Mouse (Mus musculus) neural tube, embryonic 11.5 days (tissue): ENCODE data around the gene Fndc3b. TPM values are rescaled to one million over a fixed set of nuclear protein-coding genes. Genes with fewer than 3 reads are reported as not detected.
"Not testable (repeated sequence)": the region's sequence is repeated elsewhere in the genome, so short reads cannot be mapped to it uniquely, and the experiment has no call there.

ENCODE experiments used
- ATAC-seq: fragments of 200-750 bp; cut with Nextera tagmentation; 2 replicates; pipeline ENCODE4 v1.8.0; 2017; ENCODE audit warnings: moderate number of reproducible peaks, mild to moderate bottlenecking, moderate TSS enrichment, moderate library complexity; ENCODE audit not compliant: insufficient read depth, low FRiP score, low TSS enrichment
- DNase-seq: peaks from one replicate; pipeline ENCODE4 v3.0.0-alpha.2; 2015; ENCODE audit warnings: low spot score
- H3K27ac ChIP-seq: fragments of 300-500 bp; sonication (generic); 2 replicates; pipeline ENCODE4 v1.5.1; 2014; ENCODE audit warnings: low read depth, mild to moderate bottlenecking, low read length
- H3K27me3 ChIP-seq: fragments of 300-500 bp; sonication (generic); 2 replicates; pipeline ENCODE4 v1.6.1; 2014; ENCODE audit warnings: mild to moderate bottlenecking, low read length, mixed read lengths; ENCODE audit not compliant: control insufficient read depth, insufficient read depth
- H3K36me3 ChIP-seq: fragments of 300-500 bp; sonication (generic); 2 replicates; pipeline ENCODE4 v1.6.1; 2014; ENCODE audit warnings: mild to moderate bottlenecking, low read length, moderate library complexity, mixed read lengths; ENCODE audit not compliant: control insufficient read depth, insufficient read depth
- H3K4me1 ChIP-seq: fragments of 300-500 bp; sonication (generic); 2 replicates; pipeline ENCODE4 v1.6.1; 2014; ENCODE audit warnings: low read length, mixed read lengths; ENCODE audit not compliant: control insufficient read depth, insufficient read depth
- H3K4me2 ChIP-seq: fragments of 300-500 bp; sonication (generic); 2 replicates; pipeline ENCODE4 v1.6.1; 2014; ENCODE audit warnings: low read depth, mild to moderate bottlenecking, moderate library complexity
- H3K4me3 ChIP-seq: fragments of 300-500 bp; sonication (generic); 2 replicates; pipeline ENCODE4 v1.5.1; 2014; ENCODE audit warnings: low read depth, low read length
- H3K9ac ChIP-seq: fragments of 300-500 bp; sonication (generic); 2 replicates; pipeline ENCODE4 v1.6.1; 2014; ENCODE audit warnings: mild to moderate bottlenecking, low read length
- H3K9me3 ChIP-seq: fragments of 300-500 bp; sonication (generic); 2 replicates; pipeline ENCODE4 v1.6.1; 2016; ENCODE audit warnings: low read length; ENCODE audit not compliant: control insufficient read depth
- WGBS: fragments of 180-500 bp; shearing (Covaris S2); extraction: QIAGEN DNeasy Blood & Tissue Kit; methylation state at CpG from one replicate; pipeline ENCODE4 v1.1.7; 2014; 5-methylcytosine and 5-hydroxymethylcytosine counted together
- polyA plus RNA-seq: library from polyadenylated mRNA; unstranded; fragments of >200 nt; fragmentation: Nextera tagmentation; extraction: Ambion mirVana; gene quantifications from 2 replicates; pipeline ENCODE4 v1.2.1, GENCODE M21; 2014

Gene Fndc3b
- polyA plus RNA-seq, 1 experiment from 2014 or later: 12.9 TPM

DNA sequence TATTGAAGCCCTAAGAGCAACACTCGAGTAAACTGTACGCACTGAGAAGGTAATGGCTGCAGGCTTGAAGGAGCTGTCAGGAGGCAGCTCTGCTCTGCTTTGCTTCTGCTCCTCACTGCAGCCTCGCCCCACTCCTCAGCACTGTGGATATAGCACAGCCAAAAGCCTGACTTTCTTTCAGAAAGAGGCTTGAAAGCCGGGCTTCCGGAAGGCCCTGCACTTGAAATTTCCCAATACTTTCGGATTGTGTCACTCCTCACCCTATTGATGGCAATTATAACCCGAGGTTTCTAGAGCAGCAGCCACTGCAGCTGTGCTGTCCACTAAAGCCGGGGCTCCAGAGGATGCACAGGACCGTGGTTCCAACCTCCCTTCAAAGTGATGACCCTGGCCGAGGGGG, 227.3 kb downstream of the Fndc3b start:
- Histone ChIP-seq H3K9ac (no peak overlapping the region), H3K9me3 (no peaks in the 10 kb centered on the region), H3K4me3 (no peak overlapping the region), H3K27ac (no peak overlapping the region), H3K36me3 (no peaks in the 10 kb centered on the region), H3K27me3 (no peaks in the 10 kb centered on the region), H3K4me2 (no peak overlapping the region), H3K4me1 (no peaks in the 10 kb centered on the region)
- DNase-seq (no peak), ATAC-seq (no peak)
- WGBS: 91% methylated on average over 10 of the region's 10 CpGs

DNA sequence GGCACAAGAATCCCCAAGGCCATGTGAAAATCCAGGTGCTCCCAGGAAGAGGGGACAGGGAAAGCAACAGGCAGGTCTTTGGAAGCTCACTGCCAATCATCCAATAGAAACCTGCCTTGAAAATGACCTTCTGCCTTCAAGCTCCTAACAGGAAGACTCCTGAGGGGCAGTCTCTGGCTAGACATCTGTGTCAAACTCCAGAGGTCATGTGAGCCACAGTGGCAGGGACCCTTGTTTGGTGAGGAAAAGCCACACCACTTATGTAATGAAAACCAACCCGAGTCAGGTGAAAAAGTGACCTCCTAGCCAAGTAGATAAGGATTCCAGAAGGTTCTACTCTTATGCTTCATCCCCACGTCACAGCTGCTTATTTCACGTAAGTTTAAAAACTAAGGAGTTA, 227.8 kb downstream of the Fndc3b start:
- Histone ChIP-seq H3K27ac (no peak overlapping the region), H3K4me2 (no peak overlapping the region), H3K9ac (no peak overlapping the region), H3K27me3 (no peaks in the 10 kb centered on the region), H3K9me3 (no peaks in the 10 kb centered on the region), H3K4me1 (no peaks in the 10 kb centered on the region), H3K36me3 (no peaks in the 10 kb centered on the region), H3K4me3 (no peak overlapping the region)
- ATAC-seq (no peak), DNase-seq (no peak)
- 89% methylated on average over 3 of the region's 3 CpGs for WGBS

DNA sequence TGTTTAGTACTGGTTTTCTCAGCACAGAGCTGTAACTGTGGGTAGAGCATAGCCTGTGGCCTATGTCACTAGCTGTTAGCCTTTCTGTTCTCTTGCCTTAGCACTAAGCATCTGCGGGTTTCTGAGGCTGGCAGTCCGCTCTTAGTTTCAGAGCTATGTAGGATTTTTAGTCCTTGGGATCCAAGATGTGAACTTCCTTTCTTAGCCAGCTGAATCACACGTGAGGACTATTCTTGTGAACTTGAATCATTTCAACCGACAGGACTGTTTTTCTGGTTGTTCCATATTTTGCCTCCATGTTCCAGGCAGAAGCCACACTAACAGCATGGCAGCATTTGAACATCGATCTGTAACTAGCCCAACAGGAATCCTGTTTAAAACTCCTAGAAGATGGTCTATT, 229.4 kb downstream of the Fndc3b start:
- WGBS: 95% methylated on average over 5 of the region's 5 CpGs
- Histone ChIP-seq H3K27ac (no peak overlapping the region), H3K9ac (no peak overlapping the region), H3K36me3 (no peaks in the 10 kb centered on the region), H3K27me3 (no peaks in the 10 kb centered on the region), H3K9me3 (no peaks in the 10 kb centered on the region), H3K4me2 (no peak overlapping the region), H3K4me3 (no peak overlapping the region), H3K4me1 (no peaks in the 10 kb centered on the region)
- no peak for DNase-seq
- ATAC-seq: no peak

DNA sequence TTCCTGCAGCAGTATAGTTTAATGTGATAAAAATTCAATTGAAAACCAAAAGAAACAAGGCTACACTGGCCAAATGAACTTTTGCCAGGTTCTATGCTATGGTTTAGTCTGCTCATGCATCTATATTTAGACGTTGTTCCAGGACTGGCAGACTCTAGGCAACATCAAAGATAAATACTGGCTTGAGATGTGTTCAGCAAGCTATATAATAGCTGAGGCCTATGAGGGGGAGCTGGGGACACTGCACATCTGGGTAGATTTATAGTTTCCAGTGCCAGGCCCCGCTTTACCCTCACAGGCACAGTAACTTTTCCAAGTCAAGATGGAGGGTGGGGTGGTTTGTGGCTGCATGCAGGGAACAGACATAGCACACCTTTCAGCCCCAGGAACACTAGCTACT, 231.7 kb downstream of the Fndc3b start:
- H3K4me3 ChIP-seq: no peak overlapping the region
- H3K4me1 ChIP-seq: no peaks in the 10 kb centered on the region
- DNase-seq (no peak), ATAC-seq (no peak)
- H3K27ac ChIP-seq: no peak overlapping the region
- no peaks in the 10 kb centered on the region for H3K27me3 ChIP-seq
- H3K4me2 ChIP-seq: no peak overlapping the region
- H3K9ac ChIP-seq: no peak overlapping the region
- H3K9me3 ChIP-seq: no peaks in the 10 kb centered on the region
- no peaks in the 10 kb centered on the region for H3K36me3 ChIP-seq
- 87% methylated on average over 2 of the region's 2 CpGs for WGBS

- ATAC-seq (no peak), DNase-seq (no peak)
- 0 out of 2 replicates have a peak, but pooled peaks cover 1% of the 10 kb centered on the region for H3K36me3 ChIP-seq
- no peak overlapping the region for H3K4me3 ChIP-seq
- no peak overlapping the region for H3K9ac ChIP-seq
- H3K27ac ChIP-seq: no peak overlapping the region
- no peak overlapping the region for H3K4me2 ChIP-seq
- no peaks in the 10 kb centered on the region for H3K9me3 ChIP-seq
- no peaks in the 10 kb centered on the region for H3K4me1 ChIP-seq
- WGBS: 95% methylated on average over 16 of the region's 16 CpGs
- H3K27me3 ChIP-seq: no peaks in the 10 kb centered on the region
These were observed 232.4 kb downstream of the Fndc3b start for GRCm38 (mm10) chr3:27478563-27479156.

GRCm38 (mm10) chr3:27477749-27478148, 233.4 kb downstream of the Fndc3b start:
- not testable (repeated sequence) for H3K4me3 ChIP-seq, H3K4me2 ChIP-seq, H3K27me3 ChIP-seq, H3K27ac ChIP-seq, H3K36me3 ChIP-seq, H3K4me1 ChIP-seq, ATAC-seq, H3K9me3 ChIP-seq, H3K9ac ChIP-seq, DNase-seq
- WGBS: 82% methylated on average over 3 of the region's 3 CpGs

DNA sequence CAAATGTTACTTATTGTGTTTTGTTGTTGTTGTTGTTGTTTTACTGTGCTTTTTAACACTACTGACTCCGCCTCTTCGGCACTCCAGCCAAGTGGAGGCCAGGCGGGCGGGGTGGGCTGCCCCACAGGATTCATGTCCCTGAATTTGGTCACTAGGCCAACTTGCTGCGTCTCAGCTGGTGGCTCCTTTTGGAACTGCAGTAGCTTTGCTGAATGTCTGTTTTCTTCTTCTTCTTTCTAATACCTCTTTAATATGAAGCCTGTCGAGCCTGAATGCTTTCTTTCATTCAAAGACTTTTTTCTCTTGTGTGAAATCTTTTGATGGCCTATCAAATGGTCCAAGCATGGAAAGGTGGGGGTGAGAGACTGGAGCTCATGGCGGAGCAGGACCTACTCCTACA, 235.2 kb downstream of the Fndc3b start:
- Histone ChIP-seq H3K9me3 (no peaks in the 10 kb centered on the region), H3K36me3 (0 out of 2 replicates have a peak, but pooled peaks cover 2% of the 10 kb centered on the region), H3K27ac (no peak overlapping the region), H3K4me2 (no peak overlapping the region), H3K27me3 (no peaks in the 10 kb centered on the region), H3K4me1 (no peaks in the 10 kb centered on the region), H3K9ac (no peak overlapping the region), H3K4me3 (no peak overlapping the region)
- no peak for DNase-seq
- ATAC-seq: no peak
- 84% methylated on average over 7 of the region's 7 CpGs for WGBS

DNA sequence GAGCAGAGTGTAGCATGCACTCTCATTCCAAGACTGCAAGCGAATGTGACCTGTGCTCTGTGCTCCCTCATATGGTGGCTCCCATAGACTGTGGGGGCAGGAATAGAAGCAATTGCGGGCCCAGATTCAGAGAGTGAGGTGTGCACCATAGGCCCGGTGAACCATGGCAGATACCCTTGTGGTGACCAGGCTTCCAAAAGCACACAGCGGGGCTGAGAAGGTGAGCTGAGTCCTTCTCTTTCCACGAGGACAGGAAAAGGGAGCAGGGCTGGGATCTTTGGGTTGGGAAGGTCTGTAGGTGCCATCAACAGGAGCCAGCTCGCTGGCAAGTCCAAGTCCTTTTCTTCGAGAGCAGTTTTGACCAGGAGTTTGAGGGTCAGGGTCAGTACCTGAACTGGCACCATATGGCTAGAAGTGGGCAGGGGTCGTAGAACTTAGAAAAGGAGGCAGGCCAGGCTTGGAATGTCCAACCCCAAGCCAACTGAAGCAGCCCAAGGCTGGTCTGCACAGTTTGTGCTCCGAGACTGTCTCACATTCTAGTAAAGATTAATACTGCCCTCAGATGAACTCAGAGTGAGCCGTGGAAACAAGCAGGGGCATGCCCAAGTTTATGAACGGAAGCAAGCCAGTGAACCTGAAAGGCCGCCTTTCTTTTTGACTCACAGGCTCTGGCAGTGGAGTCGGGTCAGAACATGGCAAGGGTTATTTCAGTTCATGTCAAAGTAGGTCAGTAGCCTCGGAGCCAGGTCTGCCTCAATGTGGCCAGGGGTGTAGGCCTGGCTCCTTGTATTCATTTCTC, 237.1 kb downstream of the Fndc3b start:
- Histone ChIP-seq H3K4me3 (no peak overlapping the region), H3K4me2 (no peak overlapping the region), H3K9ac (no peak overlapping the region), H3K36me3 (0 out of 2 replicates have a peak, but pooled peaks cover 2% of the 10 kb centered on the region), H3K4me1 (no peaks in the 10 kb centered on the region), H3K27me3 (no peaks in the 10 kb centered on the region), H3K9me3 (no peaks in the 10 kb centered on the region), H3K27ac (no peak overlapping the region)
- ATAC-seq (no peak), DNase-seq (no peak)
- 91% methylated on average over 14 of the region's 14 CpGs for WGBS

DNA sequence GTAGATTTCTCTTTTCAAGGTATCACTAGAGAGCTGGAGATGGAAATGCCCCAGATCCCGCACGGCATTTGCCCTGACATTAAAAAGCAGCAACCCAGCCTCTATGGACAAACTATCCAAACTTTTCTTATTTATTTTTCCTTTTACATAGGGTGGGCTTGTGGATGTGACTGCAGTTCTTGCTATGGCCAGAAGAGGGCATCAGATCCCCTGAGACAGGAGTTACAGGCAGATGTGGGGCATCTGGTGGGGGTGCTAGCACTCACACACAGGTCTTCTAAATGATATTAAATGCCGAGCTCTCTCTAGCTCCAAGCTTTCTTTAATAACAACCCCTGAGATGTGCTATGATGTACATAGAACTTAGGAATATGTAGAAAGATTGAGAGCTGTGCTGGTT, 238.3 kb downstream of the Fndc3b start:
- H3K4me2 ChIP-seq: no peak overlapping the region
- H3K36me3 ChIP-seq: peaks cover 2% of the 10 kb centered on the region; the same call in 1 of the 2 replicates
- ATAC-seq (no peak), DNase-seq (no peak)
- H3K27me3 ChIP-seq: no peaks in the 10 kb centered on the region
- no peak overlapping the region for H3K27ac ChIP-seq
- no peaks in the 10 kb centered on the region for H3K9me3 ChIP-seq
- H3K4me3 ChIP-seq: no peak overlapping the region
- no peak overlapping the region for H3K9ac ChIP-seq
- 95% methylated on average over 3 of the region's 3 CpGs for WGBS
- no peaks in the 10 kb centered on the region for H3K4me1 ChIP-seq
